Mouse (Mus musculus) adrenal gland, adult 18-20 months (tissue): ENCODE results near the gene Avl9. TPM values are rescaled to one million over a fixed set of nuclear protein-coding genes. Genes with fewer than 3 reads are reported as not detected.

Experiments
- DNase-seq, 2 experiments: peaks; one replicate each; pipeline ENCODE4 v3.0.0; 2021 to 2022; ENCODE audit warnings: low spot score in 2 of 2
- long read RNA-seq, 2 experiments: library from polyadenylated mRNA; stranded (forward); transcript quantifications; one replicate each; pipeline ENCODE4 v2.0.0; 2021
- total RNA-seq, 2 experiments: library from RNA; stranded (reverse); gene quantifications; 1 replicate in 1 of 2; 2 replicates in 1 of 2; pipeline ENCODE4 v1.2.3; 2021

Avl9 gene
- total RNA-seq, result 10 to 100 TPM; 19.4 to 28.7 TPM
- long read RNA-seq, experiment 1, full-length matches to known transcripts, result 2 of 2 reads
- long read RNA-seq, experiment 1, partial matches to known transcripts, result 0 of 2 reads
- long read RNA-seq, experiment 1, other reads (novel, unspliced or antisense), result 0 of 2 reads
- long read RNA-seq, experiment 2, full-length matches to known transcripts, result 4 of 11 reads
- long read RNA-seq, experiment 2, partial matches to known transcripts, result 7 of 11 reads
- long read RNA-seq, experiment 2, other reads (novel, unspliced or antisense), result 0 of 11 reads

GRCm38 (mm10) chr6:56714574-56715269, at the start of gene Avl9:
Gene Avl9 (plus strand): TSS chr6:56714899.
- DNase-seq, result peak; percentile 97 to 98

DNA sequence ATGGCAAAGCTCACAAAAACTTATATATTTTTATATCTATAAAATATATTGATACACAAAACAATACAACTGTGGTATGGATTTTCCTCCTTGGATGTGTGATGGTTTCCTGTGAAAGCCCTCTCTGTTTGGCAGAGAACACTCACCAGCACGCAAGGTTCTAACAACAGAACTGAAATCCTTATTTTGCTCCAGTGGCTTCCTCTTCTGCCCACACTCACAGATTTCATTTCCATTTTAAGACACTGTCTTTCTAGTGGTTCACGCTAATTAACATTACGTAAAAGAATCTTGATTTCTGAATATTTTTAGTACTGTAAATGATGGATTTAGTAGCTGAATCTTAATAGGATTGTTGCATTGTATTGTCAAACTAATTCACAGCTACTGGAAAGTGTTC, 26.5 kb upstream of the Avl9 start:
- no peak for DNase-seq

DNA sequence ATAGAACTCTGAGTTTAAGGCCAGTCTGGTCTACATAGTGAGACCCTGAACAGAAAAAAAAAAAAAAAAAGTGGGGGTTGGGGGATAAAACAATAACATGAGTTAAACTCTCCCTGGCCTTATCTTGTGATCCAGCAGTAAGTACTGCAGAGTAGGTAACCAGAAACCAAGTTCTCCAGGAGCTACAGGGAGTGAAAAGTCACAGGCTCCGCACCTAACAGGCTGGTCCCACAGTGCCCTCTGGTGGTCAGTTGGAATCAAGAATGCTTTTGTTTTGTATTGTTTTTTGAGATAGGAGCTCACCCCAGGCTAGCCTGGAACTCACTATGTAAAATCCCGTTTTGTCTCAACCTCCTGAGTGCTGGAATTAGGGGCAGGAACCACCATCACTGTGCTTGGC, 23.5 kb upstream of the Avl9 start:
- peak; percentile 53 to 57 for DNase-seq

DNA sequence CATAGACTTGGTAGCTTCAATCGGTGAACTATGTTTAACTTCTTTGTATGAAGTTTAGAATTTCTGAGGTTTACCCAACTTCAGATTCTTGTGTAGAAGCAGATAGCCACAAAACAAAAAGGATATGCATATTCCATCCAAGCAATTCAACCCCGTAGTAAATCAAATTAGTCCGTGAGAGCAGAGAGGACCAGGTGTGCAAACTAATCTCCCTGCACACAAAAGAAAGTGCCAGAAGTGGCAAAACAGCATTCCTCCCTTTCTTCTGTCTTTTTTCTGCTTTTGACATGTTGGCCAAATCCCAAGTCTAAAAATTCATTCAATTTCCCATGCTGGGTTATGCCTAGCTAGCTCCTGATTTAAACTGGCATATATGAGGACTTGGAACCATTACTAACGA, 22.3 kb upstream of the Avl9 start:
- DNase-seq, result no peak

- peak; percentile 75 to 80 for DNase-seq
Measured at GRCm38 (mm10) chr6:56703931-56704900, 10.5 kb upstream of the Avl9 start, which contains the start of gene Lsm5. Gene Lsm5 (minus strand): TSS chr6:56704710.

- no peak for DNase-seq
Measured at GRCm38 (mm10) chr6:56714186-56714573, 519 bp upstream of the Avl9 start.

DNA sequence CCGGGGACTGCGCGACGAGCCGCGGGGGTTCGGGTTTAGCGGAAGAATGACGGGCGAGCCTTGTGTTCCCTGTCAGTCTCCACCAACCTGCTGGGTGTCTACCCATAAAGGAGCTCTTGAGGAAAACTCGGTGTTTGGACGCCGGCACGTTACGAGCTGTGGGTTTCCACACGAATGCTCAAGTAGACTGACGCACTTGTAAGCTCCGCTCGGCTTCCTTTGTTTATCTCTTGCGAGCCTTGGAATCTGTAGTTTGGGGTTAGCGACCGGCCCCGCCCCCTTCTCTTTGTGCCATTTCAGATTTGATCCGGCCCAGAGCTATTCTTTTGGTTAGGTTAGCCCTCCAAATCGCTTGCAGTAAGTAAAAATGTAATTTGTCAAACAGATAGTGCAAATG, 569 bp downstream of the Avl9 start:
- no peak for DNase-seq

DNA sequence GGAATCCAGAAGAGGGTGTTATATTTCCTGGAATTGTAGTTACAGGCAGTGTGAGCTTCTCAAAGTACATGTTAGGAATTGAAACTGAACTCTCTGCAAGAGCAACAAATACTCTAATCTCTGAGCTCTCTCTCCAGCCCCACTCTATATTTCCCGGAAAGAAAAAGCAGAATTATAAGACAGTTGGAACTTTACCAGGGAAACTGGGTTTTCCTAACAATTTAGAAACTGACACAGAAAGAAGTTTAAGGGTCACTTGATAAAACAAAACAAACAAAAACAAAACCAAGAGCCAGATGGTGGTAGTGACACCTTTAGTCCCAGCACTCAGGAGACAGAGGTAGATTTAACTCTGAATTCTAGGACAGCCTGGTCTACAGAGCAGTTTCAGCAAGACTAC, 4.4 kb downstream of the Avl9 start:
- DNase-seq, result no peak

DNA sequence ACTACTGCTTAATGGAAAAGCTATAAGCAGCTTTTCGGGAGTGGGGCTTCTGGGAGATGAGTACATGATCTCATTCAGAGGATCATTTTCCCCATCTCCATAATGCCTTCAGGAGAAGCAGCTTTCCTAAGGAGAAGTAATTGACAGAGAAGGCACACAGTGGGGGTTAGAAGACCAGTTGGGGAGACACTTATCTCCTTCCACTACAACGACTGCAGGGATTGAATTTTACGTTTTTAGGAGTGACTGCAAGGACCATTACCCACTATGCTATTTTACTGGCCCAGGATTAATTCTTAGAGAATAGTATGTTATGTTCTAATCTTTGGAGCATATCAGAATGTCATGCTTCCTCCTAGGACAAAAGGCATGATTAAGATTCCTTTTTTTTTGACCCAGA, 6.2 kb downstream of the Avl9 start:
- no peak for DNase-seq

- no peak for DNase-seq
Measured at GRCm38 (mm10) chr6:56732545-56732944, 17.8 kb downstream of the Avl9 start.

DNA sequence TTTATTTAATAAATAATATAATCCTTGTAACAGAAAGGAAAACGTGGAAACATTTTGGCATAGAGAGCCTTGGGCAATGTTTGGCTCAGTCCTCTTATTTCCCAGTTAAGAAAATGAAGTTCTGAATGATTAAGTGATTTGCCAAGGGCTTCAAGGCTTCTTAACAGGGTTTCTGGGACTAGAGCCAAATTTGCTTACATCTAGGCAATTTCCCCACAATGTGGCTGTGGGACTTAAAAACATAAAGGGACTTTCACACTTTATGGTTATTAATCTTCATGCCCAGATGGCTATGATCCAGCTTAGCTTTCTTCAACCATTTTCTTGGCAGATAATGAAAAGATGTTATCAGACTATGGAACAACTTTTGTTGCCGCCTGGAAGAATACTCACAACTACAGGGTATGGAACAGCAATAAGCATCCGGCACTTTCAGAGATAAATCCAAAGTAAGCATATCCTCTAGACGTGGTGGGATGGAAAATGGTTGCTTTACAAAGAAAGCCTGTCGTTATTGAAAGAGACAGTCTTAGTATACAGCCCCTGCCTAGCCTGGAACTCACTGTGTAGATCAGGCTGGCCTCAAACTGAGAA, 31.3 kb downstream of the Avl9 start:
- DNase-seq, result no peak

GRCm38 (mm10) chr6:56753719-56754118, 39.0 kb downstream of the Avl9 start:
- DNase-seq, result no peak

- no peak for DNase-seq
Measured at GRCm38 (mm10) chr6:56756117-56756516, 41.4 kb downstream of the Avl9 start.

GRCm38 (mm10) chr6:56759324-56759723, 44.6 kb downstream of the Avl9 start:
- no peak for DNase-seq

GRCm38 (mm10) chr6:56765265-56765664, 50.6 kb downstream of the Avl9 start:
- no peak for DNase-seq

DNA sequence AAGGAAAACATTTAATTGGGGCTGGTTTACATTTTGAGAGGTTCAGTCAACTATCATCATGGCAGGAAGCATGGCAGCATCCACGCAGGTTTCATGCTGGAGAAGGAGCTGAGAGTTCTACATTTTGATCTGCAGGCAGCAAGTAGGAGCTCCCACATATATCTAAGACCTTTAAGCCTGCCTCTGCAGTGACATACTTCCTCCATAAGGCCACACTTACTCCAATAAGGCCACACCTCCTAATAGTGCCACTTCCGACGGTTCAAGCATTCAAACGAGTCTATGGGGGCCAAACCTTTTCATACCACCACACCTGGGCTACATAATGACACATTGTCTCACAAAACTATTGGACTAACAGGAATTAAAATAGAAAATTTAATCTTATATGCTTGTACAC, 51.0 kb downstream of the Avl9 start:
- no peak for DNase-seq

GRCm38 (mm10) chr6:56775816-56776215, 61.1 kb downstream of the Avl9 start:
- no peak for DNase-seq

- DNase-seq, result no peak
Measured at GRCm38 (mm10) chr6:56779636-56780035, 64.9 kb downstream of the Avl9 start.

DNA sequence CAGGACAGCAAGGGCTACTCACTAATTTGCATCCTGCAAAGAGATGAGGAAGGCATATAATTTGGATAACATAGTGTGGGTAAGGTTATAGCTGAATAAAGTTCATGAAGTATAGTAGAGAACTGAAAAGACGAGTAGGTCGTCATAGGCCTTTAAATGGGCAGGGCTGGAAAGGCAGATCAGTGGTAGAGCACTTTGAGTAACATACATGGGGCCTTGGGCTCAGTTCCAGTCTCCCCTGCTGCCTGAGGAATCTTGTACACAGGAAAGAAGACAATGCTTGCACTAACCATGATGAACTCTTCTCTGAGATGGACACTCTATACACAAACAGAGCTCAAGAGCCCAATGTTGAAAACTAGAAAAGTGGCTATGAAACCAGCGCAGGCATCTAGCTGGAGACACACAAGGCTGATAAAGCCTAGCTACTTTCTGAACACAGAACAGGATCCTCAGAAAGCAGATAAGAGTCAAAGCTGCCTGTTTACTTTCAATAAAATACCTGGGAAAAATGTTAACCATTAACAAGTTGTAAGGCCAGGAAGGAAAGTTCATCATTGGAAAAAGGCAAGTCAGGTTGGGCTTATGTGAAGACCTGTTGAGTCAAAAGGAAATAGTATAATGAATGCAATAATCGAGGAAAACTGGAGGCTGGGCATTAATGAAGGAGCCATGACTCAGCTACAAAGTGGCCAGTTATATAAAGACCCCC, 69.0 kb downstream of the Avl9 start:
- DNase-seq, result no peak

DNA sequence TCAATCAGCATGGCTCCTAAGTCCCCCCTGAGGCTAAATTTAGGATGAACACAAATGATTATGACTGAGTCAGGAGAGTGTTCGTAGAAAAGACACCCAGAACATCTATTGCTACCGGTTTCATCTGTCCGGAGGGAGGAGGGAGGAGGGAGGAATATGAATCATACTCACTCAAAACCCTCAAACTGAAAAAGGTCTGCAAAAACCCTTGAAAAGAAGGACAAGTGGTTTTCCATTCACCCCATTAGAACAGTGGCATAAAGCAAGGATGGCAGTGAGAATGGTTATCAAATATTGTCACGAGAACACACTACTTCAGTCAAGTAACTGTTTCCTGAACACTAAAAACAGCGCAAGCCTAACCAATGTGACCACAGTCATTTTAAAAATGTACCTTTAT, 70.4 kb downstream of the Avl9 start:
- no peak for DNase-seq

GRCm38 (mm10) chr6:56787668-56788067, 73.0 kb downstream of the Avl9 start:
- no peak for DNase-seq
